40 mouse cellular contexts compared by ENCODE assay signal in the genomic region with DNA sequence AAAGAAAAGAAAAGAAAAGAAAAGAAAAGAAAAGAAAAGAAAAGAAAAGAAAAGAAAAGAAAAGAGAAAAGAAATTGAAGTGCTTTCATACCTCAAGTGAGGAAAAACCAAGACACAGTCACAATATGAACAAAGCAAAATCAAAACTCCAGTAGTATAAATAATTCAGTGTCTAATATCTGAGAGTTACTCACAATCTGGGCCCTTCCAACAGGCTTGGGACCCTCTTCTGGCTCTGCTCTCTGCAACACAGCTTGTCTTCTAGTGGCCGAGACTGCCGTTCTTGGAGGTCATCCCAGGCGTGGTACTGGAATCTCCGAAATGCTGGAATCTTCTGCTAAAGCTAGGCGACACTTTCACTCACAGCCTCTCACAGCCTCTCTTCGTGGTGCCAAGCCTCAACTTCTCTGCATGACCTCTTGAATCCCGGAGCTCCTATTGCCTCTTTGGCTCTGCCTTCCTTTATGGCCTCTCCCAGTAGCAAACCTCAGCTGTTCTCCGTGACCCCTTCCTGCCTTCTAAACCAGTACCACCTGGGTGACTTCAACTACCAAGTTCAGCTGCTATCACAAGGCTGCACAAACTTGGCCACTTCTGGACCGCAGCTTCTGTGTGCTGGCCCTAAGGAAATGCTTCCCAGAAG. TPM values are rescaled to one million over a fixed set of nuclear protein-coding genes. Genes with fewer than 3 reads are reported as not detected.
A peak's percentile ranks its signal among the peaks of the same experiment; 100 is the strongest.
DNase-seq lines count a peak whose midpoint lies in the region; ATAC-seq lines count a peak whose summit lies in the region.
"Had no signal": no experiment of that assay in that cellular context is flagged by ENCODE, and none has a peak within 500 bp of the region (broad histone marks: within the 10 kb centered on the region; RNA-seq: fewer than 3 reads in every experiment).

A gene (minus strand): TSS at position 437 of the 643 bp plus-strand sequence.

- 85% methylated on average over 9 of the region's 9 CpGs for WGBS in intestine, embryonic 14.5 days
- WGBS in intestine, embryonic 16.5 days, result 84% methylated on average over 9 of the region's 9 CpGs

- no peaks in the 10 kb centered on the region for H3K9me3 ChIP-seq in intestine, embryonic 14.5 days (ENCODE audit: control insufficient read depth, low read length)
- no peaks in the 10 kb centered on the region for H3K9me3 ChIP-seq in intestine, embryonic 16.5 days (ENCODE audit: control insufficient read depth, low read length)
- H3K9me3 ChIP-seq: embryonic facial prominence, embryonic 10.5 days; embryonic facial prominence, embryonic 15.5 days; heart, embryonic 13.5 days; liver, embryonic 13.5 days had no signal

- DNase-seq in intestine, embryonic 14.5 days (ENCODE audit: low spot score), result peak; percentile 42
- DNase-seq in adrenal gland, adult 8-10 months, result no peak
- DNase-seq in neural tube, embryonic 10.5 days (ENCODE audit: extremely low spot score, low spot score), result no peak
- no peak for DNase-seq in right cerebral cortex, postnatal 4 days
- DNase-seq: adrenal gland, adult 2 months; cerebellum, adult 2 months; cerebellum, postnatal 14 days; gastrocnemius, postnatal 14 days; heart, adult 2 months; heart, postnatal 10 days; kidney, adult 2 months; kidney, postnatal 36 days; left cerebral cortex, postnatal 4 days; liver, embryonic 13.5 days; lung, adult 18-20 months; retina, postnatal 1 day; right cerebral cortex, postnatal 14 days; thymus, adult 18-20 months had no signal

- H3K36me3 ChIP-seq in intestine, embryonic 14.5 days (ENCODE audit: control insufficient read depth, insufficient read depth, low read length), result no peaks in the 10 kb centered on the region
- no peaks in the 10 kb centered on the region for H3K36me3 ChIP-seq in intestine, embryonic 16.5 days (ENCODE audit: control insufficient read depth, insufficient read depth, low read length)
- H3K36me3 ChIP-seq: embryonic facial prominence, embryonic 10.5 days; embryonic facial prominence, embryonic 15.5 days; heart, embryonic 13.5 days; liver, embryonic 13.5 days had no signal

- no peaks in the 10 kb centered on the region for H3K4me1 ChIP-seq in intestine, embryonic 14.5 days (replicated peaks; ENCODE audit: control insufficient read depth, insufficient read depth, low read length)
- 0 out of 2 replicates have a peak, but pooled peaks cover 4% of the 10 kb centered on the region for H3K4me1 ChIP-seq in intestine, embryonic 16.5 days (ENCODE audit: control insufficient read depth, insufficient read depth, low read length)
- H3K4me1 ChIP-seq: embryonic facial prominence, embryonic 10.5 days; embryonic facial prominence, embryonic 15.5 days; forebrain, embryonic 13.5 days had no signal

- no peak for ATAC-seq in intestine, embryonic 14.5 days (replicated peaks; ENCODE audit: low FRiP score, low TSS enrichment, low read depth)
- no peak for ATAC-seq in intestine, embryonic 16.5 days
- ATAC-seq in erythroblast, adult 5-6 weeks (replicated peaks; ENCODE audit: low FRiP score, poor library complexity, severe bottlenecking), result peak; percentile 30; the same call in 1 of the 2 replicates
- ATAC-seq in megakaryocyte-erythroid progenitor cell, adult 5-6 weeks (replicated peaks; ENCODE audit: low FRiP score, low TSS enrichment, poor library complexity, severe bottlenecking), result peak; percentile 56
- ATAC-seq: activated CD4-positive, CD25-positive, alpha-beta regulatory T cell, adult 4 months; forebrain, embryonic 13.5 days; inflammation-experienced regulatory T-cells, adult 6 months; lung, postnatal 0 days; midbrain, embryonic 16.5 days had no signal

- no peak within 1 kb of the TSS for H3K27ac ChIP-seq in intestine, embryonic 14.5 days (ENCODE audit: low read depth)
- no peak within 1 kb of the TSS for H3K27ac ChIP-seq in intestine, embryonic 16.5 days (ENCODE audit: low read length)
- H3K27ac ChIP-seq: embryonic facial prominence, embryonic 10.5 days; embryonic facial prominence, embryonic 15.5 days; forebrain, embryonic 13.5 days; heart, adult 2 months; heart, embryonic 13.5 days; hindbrain, embryonic 14.5 days; liver, embryonic 13.5 days; macrophage had no signal

- H3K4me3 ChIP-seq in intestine, embryonic 14.5 days (ENCODE audit: low read depth, low read length), result no peak within 1 kb of the TSS
- H3K4me3 ChIP-seq in intestine, embryonic 16.5 days (ENCODE audit: low read length), result no peak within 1 kb of the TSS
- H3K4me3 ChIP-seq: embryonic facial prominence, embryonic 10.5 days; embryonic facial prominence, embryonic 15.5 days; forebrain, embryonic 13.5 days; heart, adult 2 months; heart, embryonic 13.5 days; liver, embryonic 13.5 days; myocyte had no signal

- H3K9ac ChIP-seq in intestine, embryonic 14.5 days (ENCODE audit: low read length), result no peak within 1 kb of the TSS
- no peak within 1 kb of the TSS for H3K9ac ChIP-seq in intestine, embryonic 16.5 days (ENCODE audit: low read depth, low read length)
- H3K9ac ChIP-seq: embryonic facial prominence, embryonic 15.5 days; forebrain, embryonic 13.5 days; heart, embryonic 13.5 days; hindbrain, embryonic 14.5 days; liver, embryonic 13.5 days had no signal

- no peaks in the 10 kb centered on the region for H3K27me3 ChIP-seq in intestine, embryonic 14.5 days (replicated peaks; ENCODE audit: control insufficient read depth, insufficient read depth, low read length)
- no peaks in the 10 kb centered on the region for H3K27me3 ChIP-seq in intestine, embryonic 16.5 days (replicated peaks; ENCODE audit: control insufficient read depth, insufficient read depth, low read length)
- H3K27me3 ChIP-seq: embryonic facial prominence, embryonic 15.5 days; forebrain, embryonic 13.5 days; heart, embryonic 13.5 days; liver, embryonic 13.5 days had no signal

- H3K4me2 ChIP-seq in intestine, embryonic 14.5 days (ENCODE audit: low read length), result no peak within 1 kb of the TSS
- H3K4me2 ChIP-seq in intestine, embryonic 16.5 days (ENCODE audit: low read depth, low read length), result no peak within 1 kb of the TSS
- H3K4me2 ChIP-seq: embryonic facial prominence, embryonic 15.5 days; forebrain, embryonic 13.5 days; heart, embryonic 13.5 days; hindbrain, embryonic 14.5 days; liver, embryonic 13.5 days; midbrain, embryonic 11.5 days had no signal

RNA-seq across cellular contexts. Expression of the gene that starts here (rescaled TPM):
- polyA plus RNA-seq in intestine, embryonic 14.5 days (2014; fragmentation: Nextera tagmentation; extraction: Ambion mirVana), result 0.11 TPM in 1 of 2 replicates, not detected in the other
- not detected in 2 replicates for polyA plus RNA-seq in intestine, embryonic 16.5 days (2015; fragmentation: Nextera tagmentation; extraction: Ambion mirVana)
- not detected in 2 replicates for total RNA-seq in erythroblast, adult 5-6 weeks (2015; ENCODE audit: low replicate concordance)
- total RNA-seq in erythroblast, adult 5-6 weeks (2017; ENCODE audit: low replicate concordance), result not detected in 2 replicates
- not detected in 2 replicates for total RNA-seq in megakaryocyte-erythroid progenitor cell, adult 5-6 weeks (2014; fragmentation: Nextera tagmentation)
- total RNA-seq in megakaryocyte-erythroid progenitor cell, adult 5-6 weeks (2017), result not detected in 2 replicates
- total RNA-seq in adrenal gland, adult 8-10 months (2022), result not detected
- total RNA-seq: adrenal gland, adult 2 months; gastrocnemius, postnatal 14 days; heart, adult 2 months; heart, postnatal 10 days; hematopoietic stem cell, adult 5-6 weeks; layer of hippocampus, adult 8-10 months; layer of hippocampus, postnatal 25 days; left cerebral cortex, adult 8-10 months; left cerebral cortex, postnatal 4 days had no signal
- polyA plus RNA-seq: adrenal gland, adult 2 months; cerebellum, adult 2 months; embryonic facial prominence, embryonic 15.5 days; forebrain, embryonic 13.5 days; heart, adult 2 months; heart, embryonic 13.5 days; hindbrain, embryonic 14.5 days; liver, embryonic 13.5 days; macrophage; midbrain, embryonic 11.5 days; midbrain, embryonic 16.5 days; myocyte; neural tube, embryonic 14.5 days; stomach, embryonic 16.5 days; urinary bladder, adult 2 months had no signal

Comparison
In these comparisons a context has a peak if more than half of its experiments do, and no peak if none do; other contexts are left out.
1. Peak in DNase-seq in intestine, embryonic 14.5 days; RNA of the gene not detected or under 1 TPM.
2. Peak in ATAC-seq in erythroblast, adult 5-6 weeks; RNA of the gene not detected or under 1 TPM.
3. Peak in ATAC-seq in megakaryocyte-erythroid progenitor cell, adult 5-6 weeks; RNA of the gene not detected or under 1 TPM.